Mouse (Mus musculus): Measurements from ENCODE around the gene Smg1. TPM values are rescaled to one million over a fixed set of nuclear protein-coding genes. Genes with fewer than 3 reads are reported as not detected.

The Smg1 gene
- total and polyA plus RNA-seq, 3 experiments = 19.9 to 121 (median 53.5) TPM

DNA sequence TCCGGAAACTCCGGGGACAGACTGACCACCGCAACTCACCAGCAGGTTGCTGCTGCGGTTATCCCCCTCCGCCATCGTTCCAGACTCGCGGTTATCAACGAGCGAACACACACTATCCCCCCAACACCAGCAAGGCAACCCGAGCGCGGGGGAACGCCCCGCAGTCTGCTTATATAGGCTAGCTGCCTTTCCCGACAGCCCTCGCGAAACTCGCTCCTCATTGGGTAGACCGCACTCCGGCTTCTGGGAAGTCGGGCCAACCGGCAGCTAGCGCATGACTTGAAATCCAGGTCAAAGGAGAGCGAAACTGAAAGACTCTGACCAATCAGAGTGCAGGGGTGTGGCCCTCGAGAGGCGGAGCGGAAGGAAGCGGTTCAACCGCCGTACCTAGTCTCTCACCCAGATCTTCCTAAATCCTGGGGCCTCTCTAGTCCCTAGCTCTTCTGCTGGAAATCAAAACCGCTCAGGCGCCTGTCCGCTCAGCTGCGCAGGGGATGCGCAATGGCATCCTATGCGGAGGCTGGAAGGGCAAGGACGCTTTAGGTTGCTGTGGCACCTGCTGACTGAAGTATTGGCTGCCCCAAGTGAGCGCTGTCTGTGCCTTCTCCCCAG, 113.9 kb downstream of the Smg1 start, which contains the start of gene Arl6ip1:
Arl6ip1 (minus strand) TSS at position 233 of the 612 bp plus-strand sequence.
- peak; percentile 92 for DNase-seq (ENCODE audit: low spot score)

DNA sequence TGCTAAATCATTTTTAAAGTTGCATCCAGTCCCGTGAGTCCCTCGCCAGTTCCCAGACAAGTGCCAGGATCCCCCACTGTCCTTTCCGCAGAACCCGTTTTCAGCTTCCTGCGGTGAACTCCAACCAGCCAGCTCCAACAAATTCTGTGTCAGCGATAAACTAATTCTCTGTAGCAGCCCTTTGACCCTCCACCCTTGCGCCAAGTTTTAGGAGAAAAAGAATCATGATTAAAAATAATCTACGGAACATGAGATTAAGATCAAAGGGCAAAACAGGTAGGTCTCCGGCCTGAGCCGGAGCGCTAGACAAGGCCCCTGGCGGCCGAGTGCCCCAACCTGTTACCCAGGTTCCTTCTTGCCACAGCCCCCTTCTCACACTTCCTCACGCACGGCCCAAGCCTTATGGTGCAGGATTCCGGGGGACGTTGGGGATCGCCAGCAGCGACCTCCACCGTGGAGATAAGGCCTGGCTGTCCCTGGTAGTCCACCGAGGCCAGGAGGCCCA, 114.5 kb downstream of the Smg1 start:
- H3K4me3 ChIP-seq (ENCODE audit: low read depth, low read length) = peak overlapping the region; percentile 86
- no peaks in the 10 kb centered on the region for H3K27me3 ChIP-seq (ENCODE audit: insufficient read depth, low read length)
- peaks cover 28% of the 10 kb centered on the region for H3K36me3 ChIP-seq (replicated peaks)
- TF ChIP-seq GATA2 (IDR thresholded peaks at IDR 0.05; ENCODE audit: borderline replicate concordance, low read depth, low read length) = no peak
- no peak for TF ChIP-seq GATA1 (IDR thresholded peaks at IDR 0.05; ENCODE audit: borderline replicate concordance, low read length)
- no peak for TF ChIP-seq CTCF (IDR thresholded peaks at IDR 0.05; ENCODE audit: low read depth, low read length)
- TF ChIP-seq TAL1 (conservative IDR thresholded peaks at IDR 0.05; ENCODE audit: low read depth, low read length) = no peak
- TF ChIP-seq POLR2AphosphoS5 (IDR thresholded peaks at IDR 0.05; ENCODE audit: insufficient replicate concordance, low read depth, low read length) = no peak
- ATAC-seq (ENCODE audit: extremely low read depth, insufficient number of reproducible peaks, low FRiP score, poor library complexity, severe bottlenecking) = peak; percentile 25; the same call in 1 of the 2 replicates
- peaks cover 32% of the 10 kb centered on the region for H3K4me1 ChIP-seq (ENCODE audit: insufficient read depth, low read depth, low read length)
- no peaks in the 10 kb centered on the region for H3K9me3 ChIP-seq (replicated peaks)
- DNase-seq (ENCODE audit: low spot score) = peak; percentile 48

More for the DNA sequence above, 113.9 kb downstream of the Smg1 start, which contains the start of gene Arl6ip1:
- Histone ChIP-seq H3K27me3 (ENCODE audit: insufficient read depth, low read length) (no peaks in the 10 kb centered on the region), H3K4me3 (ENCODE audit: low read depth, low read length) (peak within 1 kb of the TSS; percentile 86), H3K9me3 (replicated peaks) (no peaks in the 10 kb centered on the region), H3K4me1 (ENCODE audit: insufficient read depth, low read depth, low read length) (peaks cover 29% of the 10 kb centered on the region), H3K36me3 (replicated peaks) (peaks cover 25% of the 10 kb centered on the region)
- TF ChIP-seq GATA2 (IDR thresholded peaks at IDR 0.05; ENCODE audit: borderline replicate concordance, low read depth, low read length) (no peak), POLR2AphosphoS5 (IDR thresholded peaks at IDR 0.05; ENCODE audit: insufficient replicate concordance, low read depth, low read length) (peak; percentile 95)
- peak; percentile 92 for ATAC-seq (ENCODE audit: extremely low read depth, insufficient number of reproducible peaks, low FRiP score, poor library complexity, severe bottlenecking)

DNA sequence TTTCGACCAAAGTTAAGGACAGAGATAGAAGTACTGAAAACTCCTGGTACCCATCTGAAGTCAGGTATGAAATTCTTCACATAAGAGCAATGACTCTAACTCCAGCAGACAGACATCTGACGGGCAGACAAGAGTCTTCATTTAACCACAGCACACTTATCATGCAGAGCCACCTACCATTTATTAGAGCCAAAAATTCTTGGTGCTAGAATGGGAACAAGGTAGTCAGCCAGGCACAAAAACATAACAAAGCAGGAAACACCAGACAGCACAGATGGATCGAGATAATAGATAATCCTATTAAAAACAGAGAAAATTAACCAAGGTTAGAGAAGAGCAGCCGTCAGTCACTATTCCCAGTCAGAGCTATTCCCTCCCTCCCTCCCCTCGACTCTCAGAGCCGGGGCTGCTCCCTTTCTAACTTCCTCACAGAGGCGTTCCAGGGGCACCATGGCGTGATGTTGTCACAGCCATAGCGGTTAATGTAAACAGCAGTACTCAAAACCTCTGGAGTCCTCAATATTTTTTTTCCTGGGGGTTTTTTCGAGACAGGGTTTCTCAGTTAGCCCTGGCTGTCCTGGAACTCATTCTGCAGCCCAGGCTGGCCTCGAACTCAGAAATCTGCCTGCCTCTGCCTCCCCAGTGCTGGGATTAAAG, 117.1 kb downstream of the Smg1 start:
- H3K4me1 ChIP-seq (ENCODE audit: insufficient read depth, low read depth, low read length) = peaks cover 41% of the 10 kb centered on the region
- DNase-seq (ENCODE audit: low spot score) (no peak), ATAC-seq (ENCODE audit: extremely low read depth, insufficient number of reproducible peaks, low FRiP score, poor library complexity, severe bottlenecking) (no peak)
- H3K4me3 ChIP-seq (ENCODE audit: low read depth, low read length) = peak overlapping the region; percentile 55; the same call in 1 of the 2 replicates
- peaks cover 48% of the 10 kb centered on the region for H3K36me3 ChIP-seq (replicated peaks)
- no peaks in the 10 kb centered on the region for H3K27me3 ChIP-seq (ENCODE audit: insufficient read depth, low read length)
- no peak for TF ChIP-seq CTCF (IDR thresholded peaks at IDR 0.05; ENCODE audit: low read depth, low read length)
- no peak for TF ChIP-seq GATA2 (IDR thresholded peaks at IDR 0.05; ENCODE audit: borderline replicate concordance, low read depth, low read length)
- TF ChIP-seq GATA1 (IDR thresholded peaks at IDR 0.05; ENCODE audit: borderline replicate concordance, low read length) = no peak
- TF ChIP-seq TAL1 (conservative IDR thresholded peaks at IDR 0.05; ENCODE audit: low read depth, low read length) = no peak
- no peak for TF ChIP-seq POLR2AphosphoS5 (IDR thresholded peaks at IDR 0.05; ENCODE audit: insufficient replicate concordance, low read depth, low read length)
- H3K9me3 ChIP-seq (replicated peaks) = no peaks in the 10 kb centered on the region

DNA sequence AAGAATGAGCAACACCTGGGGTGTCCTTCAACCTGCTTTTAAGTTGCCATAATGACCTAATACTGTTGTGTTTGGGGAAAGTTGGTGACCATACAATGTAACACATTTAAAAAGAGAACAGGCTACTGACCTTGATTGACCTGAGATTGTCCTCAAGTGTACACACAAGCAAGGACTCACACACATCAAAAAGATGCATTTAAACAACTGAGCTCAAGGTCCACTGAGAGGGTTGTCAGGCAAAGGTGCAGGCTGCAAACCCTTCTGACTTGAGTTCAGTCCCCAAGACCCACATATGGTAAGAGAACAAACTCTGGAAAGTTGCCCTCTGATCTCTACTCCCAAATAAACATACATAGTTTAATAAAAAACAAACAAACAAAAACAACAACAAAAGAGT, 117.7 kb downstream of the Smg1 start:
- H3K27me3 ChIP-seq (ENCODE audit: insufficient read depth, low read length) = no peaks in the 10 kb centered on the region
- H3K4me1 ChIP-seq (ENCODE audit: insufficient read depth, low read depth, low read length) = peaks cover 45% of the 10 kb centered on the region
- ATAC-seq (ENCODE audit: extremely low read depth, insufficient number of reproducible peaks, low FRiP score, poor library complexity, severe bottlenecking) = no peak
- no peak overlapping the region for H3K4me3 ChIP-seq (ENCODE audit: low read depth, low read length)
- TF ChIP-seq GATA2 (IDR thresholded peaks at IDR 0.05; ENCODE audit: borderline replicate concordance, low read depth, low read length) = no peak
- no peak for TF ChIP-seq POLR2AphosphoS5 (IDR thresholded peaks at IDR 0.05; ENCODE audit: insufficient replicate concordance, low read depth, low read length)
- no peak for TF ChIP-seq CTCF (IDR thresholded peaks at IDR 0.05; ENCODE audit: low read depth, low read length)
- no peak for TF ChIP-seq TAL1 (conservative IDR thresholded peaks at IDR 0.05; ENCODE audit: low read depth, low read length)
- TF ChIP-seq GATA1 (IDR thresholded peaks at IDR 0.05; ENCODE audit: borderline replicate concordance, low read length) = no peak
- no peak for DNase-seq (ENCODE audit: low spot score)
- peaks cover 53% of the 10 kb centered on the region for H3K36me3 ChIP-seq (replicated peaks)
- no peaks in the 10 kb centered on the region for H3K9me3 ChIP-seq (replicated peaks)

DNA sequence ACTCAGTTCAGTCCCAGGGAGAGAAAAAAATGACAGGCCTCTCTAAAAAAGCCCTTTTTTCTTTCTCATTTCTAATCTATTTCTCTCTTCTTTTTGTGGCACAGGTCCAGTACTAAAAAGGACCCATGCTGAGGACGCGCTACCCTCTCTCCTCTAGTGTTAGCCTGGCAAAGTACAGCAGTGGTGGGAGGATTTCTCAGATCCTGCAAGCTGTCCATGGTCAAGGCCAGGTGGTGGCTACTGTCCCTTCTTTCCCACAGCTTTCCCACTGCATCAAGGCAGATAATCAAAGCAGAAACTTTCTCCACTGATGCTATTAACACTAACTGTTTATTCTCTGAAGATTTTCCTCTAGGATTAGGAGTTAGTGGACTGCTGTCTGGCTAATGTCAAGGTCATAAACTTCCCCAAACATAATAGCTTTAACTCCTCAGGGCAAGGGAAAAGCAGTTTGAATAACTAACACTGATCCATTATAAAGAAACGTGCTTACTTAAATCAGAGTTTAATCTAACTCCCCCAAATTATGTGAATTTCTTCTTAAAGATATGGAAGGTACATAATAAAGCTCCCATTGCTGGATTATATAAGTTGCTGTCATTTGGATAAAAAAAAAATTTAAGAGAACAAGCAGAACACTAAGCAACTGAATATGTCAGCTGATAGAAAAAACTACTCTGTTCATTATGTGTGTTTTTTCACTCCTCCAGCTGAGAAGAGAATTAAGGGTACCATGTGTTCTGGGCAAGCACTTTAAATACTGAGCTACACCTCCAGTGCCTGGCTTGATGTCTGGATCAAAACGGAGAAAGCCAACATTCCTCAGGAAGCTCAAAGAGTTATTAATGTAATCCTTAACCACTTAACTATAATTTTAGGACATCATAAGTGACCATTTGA, 119.7 kb downstream of the Smg1 start:
- Histone ChIP-seq H3K27me3 (ENCODE audit: insufficient read depth, low read length) (no peaks in the 10 kb centered on the region), H3K36me3 (replicated peaks) (peaks cover 70% of the 10 kb centered on the region), H3K4me1 (ENCODE audit: insufficient read depth, low read depth, low read length) (peaks cover 53% of the 10 kb centered on the region), H3K4me3 (ENCODE audit: low read depth, low read length) (no peak overlapping the region), H3K9me3 (replicated peaks) (no peaks in the 10 kb centered on the region)
- TF ChIP-seq CTCF (IDR thresholded peaks at IDR 0.05; ENCODE audit: low read depth, low read length) (no peak), POLR2AphosphoS5 (IDR thresholded peaks at IDR 0.05; ENCODE audit: insufficient replicate concordance, low read depth, low read length) (no peak), GATA1 (IDR thresholded peaks at IDR 0.05; ENCODE audit: borderline replicate concordance, low read length) (no peak), GATA2 (IDR thresholded peaks at IDR 0.05; ENCODE audit: borderline replicate concordance, low read depth, low read length) (no peak), TAL1 (conservative IDR thresholded peaks at IDR 0.05; ENCODE audit: low read depth, low read length) (no peak)
- no peak for DNase-seq (ENCODE audit: low spot score)
- no peak for ATAC-seq (ENCODE audit: extremely low read depth, insufficient number of reproducible peaks, low FRiP score, poor library complexity, severe bottlenecking)

Measured in G1E (cell line).